15 mouse cellular contexts compared by ENCODE assay signal in genomic region chr14:23618081-23618480, GRCm38 (mm10).
"Had no signal": no experiment of that assay in that cellular context is flagged by ENCODE, and none has a peak within 500 bp of the region (broad histone marks: within the 10 kb centered on the region; RNA-seq: fewer than 3 reads in every experiment).

No protein-coding gene starts in this region.

- H3K4me3 ChIP-seq: intestine, embryonic 15.5 days; limb, embryonic 10.5 days; limb, embryonic 13.5 days; liver, embryonic 12.5 days; liver, embryonic 15.5 days; lung, embryonic 15.5 days had no signal

- H3K4me1 ChIP-seq: intestine, embryonic 15.5 days; limb, embryonic 10.5 days; liver, embryonic 12.5 days; liver, embryonic 15.5 days; lung, embryonic 15.5 days had no signal

- H3K27me3 ChIP-seq: intestine, embryonic 15.5 days; limb, embryonic 13.5 days; liver, embryonic 12.5 days; liver, embryonic 15.5 days; lung, embryonic 15.5 days had no signal

- H3K9ac ChIP-seq: intestine, embryonic 15.5 days; limb, embryonic 13.5 days; liver, embryonic 12.5 days; liver, embryonic 15.5 days; lung, embryonic 15.5 days had no signal

- H3K9me3 ChIP-seq: intestine, embryonic 15.5 days; limb, embryonic 10.5 days; limb, embryonic 13.5 days; liver, embryonic 12.5 days; liver, embryonic 15.5 days; lung, embryonic 15.5 days had no signal

- H3K36me3 ChIP-seq: intestine, embryonic 15.5 days; limb, embryonic 10.5 days; limb, embryonic 13.5 days; liver, embryonic 12.5 days; liver, embryonic 15.5 days; lung, embryonic 15.5 days had no signal

- DNase-seq: liver; lung, adult 18-20 months; lung, postnatal 14 days; lung, postnatal 4 days; midbrain, embryonic 14.5 days; thymus, adult 18-20 months; thymus, postnatal 36 days had no signal

- ATAC-seq: intestine, embryonic 15.5 days; liver, embryonic 12.5 days had no signal

- H3K4me2 ChIP-seq: intestine, embryonic 15.5 days; limb, embryonic 13.5 days; liver, embryonic 12.5 days; liver, embryonic 15.5 days; lung, embryonic 15.5 days; midbrain, embryonic 11.5 days had no signal

- H3K27ac ChIP-seq: intestine, embryonic 15.5 days; kidney, postnatal 0 days; limb, embryonic 10.5 days; limb, embryonic 13.5 days; liver, embryonic 12.5 days; liver, embryonic 15.5 days; lung, embryonic 15.5 days had no signal
